Mouse (Mus musculus) testis, postnatal 14 days (tissue): ENCODE measurements at regions not wholly inside any gene's neighbourhood (a gene's known extent, or its start where the extent isn't known, plus 50 kb on each side); places are given as distances from the start of the nearest gene placed in this dataset.
"Not testable (repeated sequence)": the region's sequence is repeated elsewhere in the genome, so short reads cannot be mapped to it uniquely, and the experiment has no call there.

Source experiments
- DNase-seq: peaks from one replicate; pipeline ENCODE4 v3.0.0; 2021; ENCODE audit warnings: low spot score

- no peak for DNase-seq
Observed at GRCm38 (mm10) chr2:39633041-39633440, 406.8 kb upstream of the Ppp6c start.

GRCm38 (mm10) chr2:39614221-39614620, 388.0 kb upstream of the Ppp6c start:
- DNase-seq = peak; percentile 33

GRCm38 (mm10) chr2:39612809-39613208, 386.6 kb upstream of the Ppp6c start:
- DNase-seq = no peak

- DNase-seq = no peak
Observed at GRCm38 (mm10) chr2:39612236-39612635, 386.0 kb upstream of the Ppp6c start.

- no peak for DNase-seq
Observed at GRCm38 (mm10) chr2:39602256-39602655, 376.0 kb upstream of the Ppp6c start.

- no peak for DNase-seq
Observed at GRCm38 (mm10) chr2:39558193-39558592, 331.9 kb upstream of the Ppp6c start.

GRCm38 (mm10) chr2:39507984-39508383, 281.7 kb upstream of the Ppp6c start:
- DNase-seq = no peak

- DNase-seq = no peak
Observed at GRCm38 (mm10) chr2:39483208-39483912, 257.1 kb upstream of the Ppp6c start.

- no peak for DNase-seq
Observed at GRCm38 (mm10) chr2:39482608-39483007, 256.4 kb upstream of the Ppp6c start.

- no peak for DNase-seq
Observed at GRCm38 (mm10) chr2:39480236-39480635, 254.0 kb upstream of the Ppp6c start.

- not testable (repeated sequence) for DNase-seq
Observed at GRCm38 (mm10) chr2:39472925-39473324, 246.7 kb upstream of the Ppp6c start.
